In the genomic region with DNA sequence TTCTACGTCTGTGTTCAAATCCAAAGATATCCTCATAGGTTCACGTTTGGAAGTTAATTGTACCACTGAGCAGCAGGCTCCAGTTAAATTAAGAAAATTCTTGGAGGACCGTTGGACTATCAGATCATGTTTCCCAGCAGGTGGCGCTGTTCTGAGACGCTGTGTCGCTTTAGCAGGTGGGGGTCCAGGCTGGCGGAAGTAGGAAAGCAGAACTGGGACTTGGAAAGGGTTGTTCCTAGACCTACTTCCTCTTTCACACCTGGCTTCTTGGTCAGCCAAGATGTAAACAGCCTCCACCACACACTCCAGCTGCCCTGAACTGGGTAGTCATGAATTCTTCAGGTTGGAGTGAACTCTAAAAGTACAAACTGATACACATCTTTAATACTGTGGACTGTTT, we compare ENCODE assay signal across 8 mouse cellular contexts.
DNase-seq lines count a peak whose midpoint lies in the region; ATAC-seq and TF ChIP-seq lines count a peak whose summit lies in the region.

No protein-coding gene starts in this region.

- no peaks in the 10 kb centered on the region for H3K27me3 ChIP-seq in liver, embryonic 11.5 days (replicated peaks; ENCODE audit: control insufficient read depth, insufficient read depth, low read length)
- H3K27me3 ChIP-seq in small intestine, adult 2 months (ENCODE audit: control insufficient read depth, insufficient read depth, low read length) = no peaks in the 10 kb centered on the region

- 45% methylated on average over 7 of the region's 7 CpGs for WGBS in liver, embryonic 11.5 days
- 67% methylated on average over 7 of the region's 7 CpGs for WGBS in small intestine, adult 2 months

- H3K27ac ChIP-seq in liver, embryonic 11.5 days (ENCODE audit: low read depth, low read length) = no peak overlapping the region
- H3K27ac ChIP-seq in small intestine, adult 2 months (ENCODE audit: insufficient read depth, low read depth, low read length) = no peak overlapping the region

- H3K9me3 ChIP-seq in liver, embryonic 11.5 days (ENCODE audit: control insufficient read depth, low read length) = no peaks in the 10 kb centered on the region

- ATAC-seq in liver, embryonic 11.5 days (replicated peaks; ENCODE audit: low FRiP score) = no peak
- ATAC-seq in activated CD4-positive, CD25-positive, alpha-beta regulatory T cell, adult 4 months = no peak

- TF ChIP-seq CTCF in small intestine, adult 2 months (IDR thresholded peaks at IDR 0.05; ENCODE audit: extremely low read depth, insufficient read length, insufficient replicate concordance, low read depth, low read length) = peak; percentile 52; the same call in 1 of the 2 replicates

- no peak overlapping the region for H3K9ac ChIP-seq in liver, embryonic 11.5 days (ENCODE audit: low read depth, low read length)

- H3K36me3 ChIP-seq in liver, embryonic 11.5 days (ENCODE audit: control insufficient read depth, insufficient read depth, low read length) = no peaks in the 10 kb centered on the region
- no peaks in the 10 kb centered on the region for H3K36me3 ChIP-seq in small intestine, adult 2 months (ENCODE audit: control insufficient read depth, insufficient read depth, low read length)

- TF ChIP-seq POLR2A in small intestine, adult 2 months (IDR thresholded peaks at IDR 0.05; ENCODE audit: low read depth, low read length) = no peak

- H3K4me2 ChIP-seq in liver, embryonic 11.5 days = no peak overlapping the region

- DNase-seq in adrenal gland, adult 18-20 months (ENCODE audit: low spot score in 2 of 2) = peak; percentile 26 to 42
- DNase-seq in adrenal gland, adult 8-10 months = no peak
- DNase-seq in liver = peak; percentile 40
- DNase-seq in liver, embryonic 11.5 days (ENCODE audit: low spot score) = no peak
- peak; percentile 21 for DNase-seq in forelimb bud, embryonic 11.5 days (ENCODE audit: low read depth, low spot score)
- DNase-seq in urinary bladder, postnatal 4 days (ENCODE audit: low spot score in 2 of 2) = no peak

- no peaks in the 10 kb centered on the region for H3K4me1 ChIP-seq in liver, embryonic 11.5 days (replicated peaks; ENCODE audit: control insufficient read depth, insufficient read depth, low read length)
- H3K4me1 ChIP-seq in small intestine, adult 2 months (ENCODE audit: control insufficient read depth, insufficient read depth, insufficient read length, low read length) = no peaks in the 10 kb centered on the region

- no peak overlapping the region for H3K4me3 ChIP-seq in liver, embryonic 11.5 days (ENCODE audit: low read depth, low read length)
- H3K4me3 ChIP-seq in small intestine, adult 2 months (ENCODE audit: low read depth, low read length) = no peak overlapping the region

Comparison
In these comparisons a context has a peak if more than half of its experiments do, and no peak if none do; other contexts are left out.
1. DNase-seq: peak in adrenal gland, adult 18-20 months (2 of 2), liver (single experiment) and forelimb bud, embryonic 11.5 days (single experiment); none in adrenal gland, adult 8-10 months (single experiment), liver, embryonic 11.5 days (single experiment) and urinary bladder, postnatal 4 days (0 of 2).